Mouse (Mus musculus): Measurements from ENCODE around the gene Mga. TPM values are rescaled to one million over a fixed set of nuclear protein-coding genes. Genes with fewer than 3 reads are reported as not detected.

Mga gene
- polyA plus RNA-seq (2014; fragmentation: Illumina TruSeq; extraction: RNeasy Lipid Tissue Mini Kit (QIAGEN cat#74804); ENCODE audit: low read depth, low replicate concordance) = 42.3 TPM

GRCm38 (mm10) chr2:119897090-119897732 lies at the start of gene Mga:
Mga (plus strand) TSS chr2:119897228.

GRCm38 (mm10) chr2:119972537-119972879 lies 75.5 kb downstream of the Mga start, which contains the start of gene Mapkbp1:
Mapkbp1 (plus strand) TSS chr2:119972699.

Other genes starting within 250 kb of the Mga start
- 53.8 TPM for gene Ndufaf1, start 234.4 kb upstream of the Mga start, polyA plus RNA-seq (2014; fragmentation: Illumina TruSeq; extraction: RNeasy Lipid Tissue Mini Kit (QIAGEN cat#74804); ENCODE audit: low read depth, low replicate concordance)
- 31.3 TPM for gene Rtf1, start 222.2 kb upstream of the Mga start, polyA plus RNA-seq (2014; fragmentation: Illumina TruSeq; extraction: RNeasy Lipid Tissue Mini Kit (QIAGEN cat#74804); ENCODE audit: low read depth, low replicate concordance)
- gene Itpka, start 154.9 kb upstream of the Mga start, polyA plus RNA-seq (2014; fragmentation: Illumina TruSeq; extraction: RNeasy Lipid Tissue Mini Kit (QIAGEN cat#74804); ENCODE audit: low read depth, low replicate concordance) = 0.22 TPM
- gene Ltk, start 136.8 kb upstream of the Mga start, polyA plus RNA-seq (2014; fragmentation: Illumina TruSeq; extraction: RNeasy Lipid Tissue Mini Kit (QIAGEN cat#74804); ENCODE audit: low read depth, low replicate concordance) = not detected
- gene Rpap1, start 109.7 kb upstream of the Mga start, polyA plus RNA-seq (2014; fragmentation: Illumina TruSeq; extraction: RNeasy Lipid Tissue Mini Kit (QIAGEN cat#74804); ENCODE audit: low read depth, low replicate concordance) = 1.3 TPM
- 0.66 TPM for gene Tyro3, start 99.5 kb upstream of the Mga start, polyA plus RNA-seq (2014; fragmentation: Illumina TruSeq; extraction: RNeasy Lipid Tissue Mini Kit (QIAGEN cat#74804); ENCODE audit: low read depth, low replicate concordance)
- 0.85 TPM for gene Mapkbp1, start 75.5 kb downstream of the Mga start, polyA plus RNA-seq (2014; fragmentation: Illumina TruSeq; extraction: RNeasy Lipid Tissue Mini Kit (QIAGEN cat#74804); ENCODE audit: low read depth, low replicate concordance)
- gene Jmjd7, start 130.3 kb downstream of the Mga start, polyA plus RNA-seq (2014; fragmentation: Illumina TruSeq; extraction: RNeasy Lipid Tissue Mini Kit (QIAGEN cat#74804); ENCODE audit: low read depth, low replicate concordance) = 0.76 TPM
- gene Gm28042, start 130.3 kb downstream of the Mga start, polyA plus RNA-seq (2014; fragmentation: Illumina TruSeq; extraction: RNeasy Lipid Tissue Mini Kit (QIAGEN cat#74804); ENCODE audit: low read depth, low replicate concordance) = 0.09 TPM
- 0.57 TPM for gene Pla2g4b, start 136.2 kb downstream of the Mga start, polyA plus RNA-seq (2014; fragmentation: Illumina TruSeq; extraction: RNeasy Lipid Tissue Mini Kit (QIAGEN cat#74804); ENCODE audit: low read depth, low replicate concordance)